In the genomic region with DNA sequence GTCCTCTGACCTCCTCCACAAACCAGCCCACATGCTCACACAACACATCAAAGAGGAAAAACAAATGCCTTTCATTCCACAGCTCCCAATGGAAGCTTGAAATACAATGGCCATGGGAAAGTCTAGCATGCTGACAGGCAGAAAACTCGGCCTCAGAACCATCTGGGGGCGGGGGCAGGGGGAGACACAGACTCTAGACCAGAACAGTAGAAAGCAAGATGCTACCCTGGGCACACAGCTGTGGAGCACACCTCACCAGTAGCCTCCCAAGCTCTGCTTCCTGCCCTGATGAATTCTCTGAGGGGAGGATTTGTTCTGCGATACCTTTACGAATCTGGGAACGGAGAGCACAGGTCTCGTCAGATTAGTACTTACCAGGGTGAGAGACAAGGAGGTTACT, we compare ENCODE assay signal across 9 mouse cellular contexts. TPM values are rescaled to one million over a fixed set of nuclear protein-coding genes. Genes with fewer than 3 reads are reported as not detected.
DNase-seq lines count a peak whose midpoint lies in the region; ATAC-seq and TF ChIP-seq lines count a peak whose summit lies in the region.
"Had no signal": no experiment of that assay in that cellular context is flagged by ENCODE, and none has a peak within 500 bp of the region (broad histone marks: within the 10 kb centered on the region; RNA-seq: fewer than 3 reads in every experiment).

No protein-coding gene starts in this region.

- H3K27me3 ChIP-seq in heart, embryonic 14.5 days (ENCODE audit: control insufficient read depth, insufficient read depth, low read length): no peaks in the 10 kb centered on the region
- no peaks in the 10 kb centered on the region for H3K27me3 ChIP-seq in midbrain, embryonic 12.5 days
- H3K27me3 ChIP-seq in liver, postnatal 0 days (ENCODE audit: insufficient read depth, low read length): no peaks in the 10 kb centered on the region

- peak overlapping the region; percentile 49 to 61 for H3K27ac ChIP-seq in heart, embryonic 14.5 days (replicated peaks in 1 of 2; ENCODE audit: control insufficient read depth in 1 of 2, insufficient read depth in 1 of 2, low read depth in 2 of 2, low read length in 2 of 2)
- 0 out of 2 replicates have a peak overlapping the region, but pooled peaks have one; percentile 18 for H3K27ac ChIP-seq in embryonic fibroblast, embryonic 13.5 days (ENCODE audit: insufficient read depth, low read length)
- peak overlapping the region; percentile 40 for H3K27ac ChIP-seq in midbrain, embryonic 12.5 days (replicated peaks)
- no peak overlapping the region for H3K27ac ChIP-seq in liver, postnatal 0 days (ENCODE audit: low read depth)

- 48% methylated on average over 6 of the region's 6 CpGs for WGBS in heart, embryonic 14.5 days
- WGBS in midbrain, embryonic 12.5 days: 46% methylated on average over 6 of the region's 6 CpGs
- WGBS in liver, postnatal 0 days (ENCODE audit: insufficient replicate concordance): 81% methylated on average over 6 of the region's 6 CpGs

- no peak for DNase-seq in heart, adult 11 months
- peak; percentile 97 for DNase-seq in Muller cell, postnatal 12 days (ENCODE audit: inconsistent ontology term)
- DNase-seq in adrenal gland, postnatal 4 days (ENCODE audit: low spot score in 2 of 2): no peak
- DNase-seq in liver, postnatal 0 days: no peak
- no peak for DNase-seq in left cerebral cortex, postnatal 14 days (ENCODE audit: low spot score in 2 of 2)
- DNase-seq: thymus, postnatal 25 days had no signal

- peaks cover 37% of the 10 kb centered on the region for H3K36me3 ChIP-seq in heart, embryonic 14.5 days (ENCODE audit: control insufficient read depth, insufficient read depth, low read length)
- peaks cover 26% of the 10 kb centered on the region for H3K36me3 ChIP-seq in midbrain, embryonic 12.5 days
- H3K36me3 ChIP-seq in liver, postnatal 0 days (replicated peaks; ENCODE audit: insufficient read depth, low read length): peaks cover 7% of the 10 kb centered on the region

- no peak for ATAC-seq in heart, embryonic 14.5 days (ENCODE audit: insufficient number of reproducible peaks, insufficient read depth, low FRiP score, low read depth)
- no peak for ATAC-seq in midbrain, embryonic 12.5 days (ENCODE audit: low FRiP score, low read depth)
- no peak for ATAC-seq in liver, postnatal 0 days

- H3K4me3 ChIP-seq in heart, embryonic 14.5 days (ENCODE audit: control insufficient read depth in 1 of 2, insufficient read depth in 1 of 2, low read depth in 1 of 2, low read length in 2 of 2): no peak overlapping the region
- no peak overlapping the region for H3K4me3 ChIP-seq in embryonic fibroblast, embryonic 13.5 days (ENCODE audit: insufficient read depth, low read length)
- no peak overlapping the region for H3K4me3 ChIP-seq in midbrain, embryonic 12.5 days
- no peak overlapping the region for H3K4me3 ChIP-seq in liver, postnatal 0 days (ENCODE audit: low read depth, low read length)

- no peak for TF ChIP-seq CTCF in embryonic fibroblast, embryonic 13.5 days (IDR thresholded peaks at IDR 0.05; ENCODE audit: borderline replicate concordance, insufficient read depth, low read length)
- TF ChIP-seq CTCF in liver, postnatal 0 days (IDR thresholded peaks at IDR 0.05; ENCODE audit: low read depth): no peak

- no peak overlapping the region; the same call in 1 of the 2 replicates for H3K9ac ChIP-seq in heart, embryonic 14.5 days (ENCODE audit: low read length)
- H3K9ac ChIP-seq in midbrain, embryonic 12.5 days (replicated peaks): no peak overlapping the region
- H3K9ac ChIP-seq in liver, postnatal 0 days (replicated peaks): no peak overlapping the region

- intact Hi-C loops in left cerebral cortex, postnatal 14 days (cut with DNase I): no loop called here

- no peak for TF ChIP-seq POLR2A in embryonic fibroblast, embryonic 13.5 days (IDR thresholded peaks at IDR 0.05; ENCODE audit: low read depth, low read length)

- no peaks in the 10 kb centered on the region for H3K9me3 ChIP-seq in heart, embryonic 14.5 days (ENCODE audit: control insufficient read depth, low read length)
- no peaks in the 10 kb centered on the region for H3K9me3 ChIP-seq in midbrain, embryonic 12.5 days
- no peaks in the 10 kb centered on the region for H3K9me3 ChIP-seq in liver, postnatal 0 days (ENCODE audit: low read length)

- H3K4me2 ChIP-seq in heart, embryonic 14.5 days (ENCODE audit: low read length): peak overlapping the region; percentile 21; the same call in 1 of the 2 replicates
- no peak overlapping the region for H3K4me2 ChIP-seq in midbrain, embryonic 12.5 days (replicated peaks)
- H3K4me2 ChIP-seq in liver, postnatal 0 days (ENCODE audit: low read depth, low read length): no peak overlapping the region

- no peak for TF ChIP-seq EP300 in liver, postnatal 0 days (IDR thresholded peaks at IDR 0.05; ENCODE audit: low read depth)

- peaks cover 21 to 53% of the 10 kb centered on the region in 2 experiments for H3K4me1 ChIP-seq in heart, embryonic 14.5 days (ENCODE audit: control insufficient read depth in 2 of 2, insufficient read depth in 2 of 2, low read length in 2 of 2)
- H3K4me1 ChIP-seq in embryonic fibroblast, embryonic 13.5 days (ENCODE audit: control insufficient read depth, insufficient read depth, low read length): peaks cover 25% of the 10 kb centered on the region; the same call in 1 of the 2 replicates
- H3K4me1 ChIP-seq in midbrain, embryonic 12.5 days: peaks cover 59% of the 10 kb centered on the region
- no peaks in the 10 kb centered on the region for H3K4me1 ChIP-seq in liver, postnatal 0 days (ENCODE audit: insufficient read depth)

RNA-seq across cellular contexts. Expression of a gene that starts 31.4 kb away (rescaled TPM):
- polyA plus RNA-seq in heart, embryonic 14.5 days (2014; fragmentation: Nextera tagmentation; extraction: Ambion mirVana): 22.8 and 28.9 TPM in 2 replicates
- polyA plus RNA-seq in embryonic fibroblast, embryonic 13.5 days (2011; ENCODE audit: insufficient read length, low read depth, missing spikeins): 13.8 and 18.6 TPM in 2 replicates
- polyA plus RNA-seq in midbrain, embryonic 12.5 days (2016; fragmentation: Nextera tagmentation; extraction: Ambion mirVana): 65.0 and 70.2 TPM in 2 replicates
- total RNA-seq in adrenal gland, postnatal 4 days (2021): 10 to 100 TPM; 79.0 to 79.5 TPM
- 7.9 and 8.5 TPM in 2 replicates for polyA plus RNA-seq in liver, postnatal 0 days (2015; fragmentation: Nextera tagmentation; extraction: Ambion mirVana)
- 100 to 1,000 TPM; 106 to 114 TPM for total RNA-seq in left cerebral cortex, postnatal 14 days (2021)
